Mouse (Mus musculus): ENCODE results near the gene Narf.

DNA sequence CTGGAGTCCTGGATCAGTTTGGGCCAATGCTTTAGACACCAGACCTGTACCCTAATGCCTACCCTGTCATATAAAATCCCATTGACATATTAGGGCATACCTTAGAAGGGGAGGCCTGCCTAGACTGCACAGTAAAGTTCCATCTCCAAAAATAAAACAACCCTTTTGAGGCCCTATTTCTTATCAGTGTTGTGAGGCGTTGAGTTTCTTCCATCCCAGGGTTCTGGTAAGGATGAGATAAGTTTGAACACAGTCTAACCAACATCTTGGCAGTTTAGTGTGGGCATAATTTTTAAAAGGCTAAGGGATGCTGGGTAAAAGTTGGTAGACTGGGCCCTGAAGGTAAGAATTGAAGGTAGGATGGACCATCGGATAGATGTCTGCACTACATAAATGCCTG lies 2.6 kb downstream of the Narf start:
- TF ChIP-seq CTCF (conservative IDR thresholded peaks at IDR 0.05; ENCODE audit: insufficient read depth, insufficient read length, low read depth, low read length), result no peak
- TF ChIP-seq POLR2A (IDR thresholded peaks at IDR 0.05; ENCODE audit: low read depth, low read length), result no peak
